Mouse (Mus musculus): ENCODE data around the gene Ola1. TPM values are rescaled to one million over a fixed set of nuclear protein-coding genes. Genes with fewer than 3 reads are reported as not detected.

Ola1 gene
- polyA plus RNA-seq, 1 experiment from 2014 or later = 91.3 TPM

- Histone ChIP-seq H3K4me3 (peak overlapping the region; percentile 82), H3K27ac (peak overlapping the region; percentile 57), H3K27me3 (replicated peaks) (no peaks in the 10 kb centered on the region), H3K36me3 (replicated peaks) (no peaks in the 10 kb centered on the region), H3K4me1 (peaks cover 10% of the 10 kb centered on the region; the same call in 1 of the 2 replicates), H3K9me3 (no peaks in the 10 kb centered on the region), H3K9ac (peak overlapping the region; percentile 71), H3K4me2 (peak overlapping the region; percentile 69)
- peak; percentile 97 for ATAC-seq (replicated peaks)
- under 1% methylated on average over 66 of the region's 68 CpGs for WGBS
Observed at GRCm38 (mm10) chr2:73213871-73214659, 4.7 kb downstream of the Ola1 start.

GRCm38 (mm10) chr2:73213539-73213870 is 5.2 kb downstream of the Ola1 start:
- Histone ChIP-seq H3K27me3 (replicated peaks) (no peaks in the 10 kb centered on the region), H3K36me3 (replicated peaks) (no peaks in the 10 kb centered on the region), H3K4me2 (peak overlapping the region; percentile 69), H3K27ac (no peak overlapping the region), H3K4me3 (peak overlapping the region; percentile 82), H3K4me1 (peaks cover 10% of the 10 kb centered on the region; the same call in 1 of the 2 replicates), H3K9ac (peak overlapping the region; percentile 71), H3K9me3 (no peaks in the 10 kb centered on the region)
- WGBS = 19% methylated on average over 7 of the region's 7 CpGs
- no peak; the same call in 1 of the 2 replicates for ATAC-seq (replicated peaks)

- WGBS = 89% methylated on average over 6 of the region's 6 CpGs
- no peak overlapping the region for H3K4me2 ChIP-seq
- ATAC-seq (replicated peaks) = no peak
- no peaks in the 10 kb centered on the region for H3K27me3 ChIP-seq (replicated peaks)
- no peaks in the 10 kb centered on the region for H3K9me3 ChIP-seq
- H3K36me3 ChIP-seq (replicated peaks) = no peaks in the 10 kb centered on the region
- H3K4me1 ChIP-seq = no peaks in the 10 kb centered on the region
- no peak overlapping the region for H3K9ac ChIP-seq
- no peak overlapping the region for H3K4me3 ChIP-seq
- H3K27ac ChIP-seq = no peak overlapping the region
Observed at GRCm38 (mm10) chr2:73204328-73204727, 14.4 kb downstream of the Ola1 start.

- H3K4me3 ChIP-seq = no peak overlapping the region
- H3K9me3 ChIP-seq = no peaks in the 10 kb centered on the region
- H3K4me2 ChIP-seq = no peak overlapping the region
- no peak for ATAC-seq (replicated peaks)
- 92% methylated on average over 2 of the region's 2 CpGs for WGBS
- no peaks in the 10 kb centered on the region for H3K27me3 ChIP-seq (replicated peaks)
- H3K27ac ChIP-seq = no peak overlapping the region
- no peaks in the 10 kb centered on the region for H3K4me1 ChIP-seq
- H3K9ac ChIP-seq = no peak overlapping the region
- H3K36me3 ChIP-seq (replicated peaks) = no peaks in the 10 kb centered on the region
Observed at GRCm38 (mm10) chr2:73188488-73188887, 30.2 kb downstream of the Ola1 start.

- ATAC-seq (replicated peaks) = no peak
- Histone ChIP-seq H3K27ac (no peak overlapping the region), H3K4me1 (no peaks in the 10 kb centered on the region; the same call in 1 of the 2 replicates), H3K36me3 (replicated peaks) (no peaks in the 10 kb centered on the region), H3K9ac (no peak overlapping the region), H3K4me2 (no peak overlapping the region), H3K9me3 (no peaks in the 10 kb centered on the region), H3K4me3 (no peak overlapping the region), H3K27me3 (replicated peaks) (no peaks in the 10 kb centered on the region)
- WGBS = 83% methylated on average over 3 of the region's 3 CpGs
Observed at GRCm38 (mm10) chr2:73185185-73185584, 33.5 kb downstream of the Ola1 start.

GRCm38 (mm10) chr2:73169496-73169895 is 49.2 kb downstream of the Ola1 start:
- Histone ChIP-seq H3K9ac (no peak overlapping the region), H3K27ac (no peak overlapping the region), H3K36me3 (replicated peaks) (no peaks in the 10 kb centered on the region), H3K4me3 (no peak overlapping the region), H3K4me1 (0 out of 2 replicates have a peak, but pooled peaks cover 3% of the 10 kb centered on the region), H3K27me3 (replicated peaks) (no peaks in the 10 kb centered on the region), H3K9me3 (no peaks in the 10 kb centered on the region), H3K4me2 (no peak overlapping the region)
- no peak for ATAC-seq (replicated peaks)
- WGBS = 71% methylated on average over 5 of the region's 5 CpGs

GRCm38 (mm10) chr2:73167126-73167525 is 51.6 kb downstream of the Ola1 start:
- Histone ChIP-seq H3K4me3 (no peak overlapping the region), H3K4me1 (0 out of 2 replicates have a peak, but pooled peaks cover 3% of the 10 kb centered on the region), H3K36me3 (replicated peaks) (no peaks in the 10 kb centered on the region), H3K27me3 (replicated peaks) (no peaks in the 10 kb centered on the region), H3K27ac (no peak overlapping the region), H3K9ac (no peak overlapping the region), H3K9me3 (no peaks in the 10 kb centered on the region), H3K4me2 (no peak overlapping the region)
- no peak for ATAC-seq (replicated peaks)

GRCm38 (mm10) chr2:73164666-73165065 is 54.1 kb downstream of the Ola1 start:
- Histone ChIP-seq H3K27ac (no peak overlapping the region), H3K4me3 (no peak overlapping the region), H3K36me3 (replicated peaks) (no peaks in the 10 kb centered on the region), H3K9me3 (no peaks in the 10 kb centered on the region), H3K4me1 (no peaks in the 10 kb centered on the region), H3K9ac (no peak overlapping the region), H3K4me2 (no peak overlapping the region), H3K27me3 (replicated peaks) (no peaks in the 10 kb centered on the region)
- WGBS = 81% methylated on average over 1 of the region's 1 CpGs
- no peak for ATAC-seq (replicated peaks)

- no peaks in the 10 kb centered on the region for H3K27me3 ChIP-seq (replicated peaks)
- WGBS = 86% methylated on average over 2 of the region's 2 CpGs
- ATAC-seq (replicated peaks) = no peak
Observed at GRCm38 (mm10) chr2:73160772-73161171, 58.0 kb downstream of the Ola1 start.

GRCm38 (mm10) chr2:73157202-73157601 is 61.5 kb downstream of the Ola1 start:
- no peaks in the 10 kb centered on the region for H3K27me3 ChIP-seq (replicated peaks)
- H3K4me3 ChIP-seq = no peak overlapping the region
- no peak overlapping the region for H3K27ac ChIP-seq
- H3K36me3 ChIP-seq (replicated peaks) = peaks cover 11% of the 10 kb centered on the region; the same call in 1 of the 2 replicates
- H3K9ac ChIP-seq = no peak overlapping the region
- H3K9me3 ChIP-seq = no peaks in the 10 kb centered on the region
- H3K4me1 ChIP-seq = no peaks in the 10 kb centered on the region
- H3K4me2 ChIP-seq = no peak overlapping the region
- no peak for ATAC-seq (replicated peaks)
- 74% methylated on average over 3 of the region's 3 CpGs for WGBS

More at GRCm38 (mm10) chr2:73160772-73161171, 58.0 kb downstream of the Ola1 start:
- H3K4me1 ChIP-seq = no peaks in the 10 kb centered on the region
- H3K27ac ChIP-seq = no peak overlapping the region
- H3K9me3 ChIP-seq = no peaks in the 10 kb centered on the region
- no peak overlapping the region for H3K4me2 ChIP-seq
- no peak overlapping the region for H3K9ac ChIP-seq
- no peak overlapping the region for H3K4me3 ChIP-seq
- peaks cover 8% of the 10 kb centered on the region; the same call in 1 of the 2 replicates for H3K36me3 ChIP-seq (replicated peaks)

GRCm38 (mm10) chr2:73150526-73150925 is 68.2 kb downstream of the Ola1 start:
- no peak for ATAC-seq (replicated peaks)
- 0 out of 2 replicates have a peak, but pooled peaks cover 2% of the 10 kb centered on the region for H3K36me3 ChIP-seq (replicated peaks)
- WGBS = 63% methylated on average over 3 of the region's 3 CpGs
- no peak overlapping the region for H3K9ac ChIP-seq
- no peaks in the 10 kb centered on the region for H3K9me3 ChIP-seq
- no peak overlapping the region for H3K4me3 ChIP-seq
- H3K4me2 ChIP-seq = no peak overlapping the region
- no peaks in the 10 kb centered on the region for H3K4me1 ChIP-seq
- no peak overlapping the region for H3K27ac ChIP-seq
- no peaks in the 10 kb centered on the region for H3K27me3 ChIP-seq (replicated peaks)

GRCm38 (mm10) chr2:73146111-73146510 is 72.6 kb downstream of the Ola1 start:
- WGBS = 87% methylated on average over 2 of the region's 2 CpGs
- 0 out of 2 replicates have a peak, but pooled peaks cover 2% of the 10 kb centered on the region for H3K36me3 ChIP-seq (replicated peaks)
- peaks cover 9% of the 10 kb centered on the region for H3K4me1 ChIP-seq
- ATAC-seq (replicated peaks) = no peak
- no peaks in the 10 kb centered on the region for H3K9me3 ChIP-seq
- no peak overlapping the region for H3K27ac ChIP-seq
- H3K9ac ChIP-seq = no peak overlapping the region
- H3K4me2 ChIP-seq = no peak overlapping the region
- H3K4me3 ChIP-seq = no peak overlapping the region
- H3K27me3 ChIP-seq (replicated peaks) = no peaks in the 10 kb centered on the region

GRCm38 (mm10) chr2:73143732-73144131 is 75.0 kb downstream of the Ola1 start:
- Histone ChIP-seq H3K4me2 (no peak overlapping the region), H3K4me1 (peaks cover 9% of the 10 kb centered on the region), H3K36me3 (replicated peaks) (0 out of 2 replicates have a peak, but pooled peaks cover 2% of the 10 kb centered on the region), H3K9ac (no peak overlapping the region), H3K27me3 (replicated peaks) (no peaks in the 10 kb centered on the region), H3K27ac (no peak overlapping the region), H3K9me3 (no peaks in the 10 kb centered on the region), H3K4me3 (no peak overlapping the region)
- no peak for ATAC-seq (replicated peaks)
- 31% methylated on average over 2 of the region's 2 CpGs for WGBS

All from midbrain, embryonic 15.5 days (tissue).